8 mouse cellular contexts compared by ENCODE assay signal in the genomic region with DNA sequence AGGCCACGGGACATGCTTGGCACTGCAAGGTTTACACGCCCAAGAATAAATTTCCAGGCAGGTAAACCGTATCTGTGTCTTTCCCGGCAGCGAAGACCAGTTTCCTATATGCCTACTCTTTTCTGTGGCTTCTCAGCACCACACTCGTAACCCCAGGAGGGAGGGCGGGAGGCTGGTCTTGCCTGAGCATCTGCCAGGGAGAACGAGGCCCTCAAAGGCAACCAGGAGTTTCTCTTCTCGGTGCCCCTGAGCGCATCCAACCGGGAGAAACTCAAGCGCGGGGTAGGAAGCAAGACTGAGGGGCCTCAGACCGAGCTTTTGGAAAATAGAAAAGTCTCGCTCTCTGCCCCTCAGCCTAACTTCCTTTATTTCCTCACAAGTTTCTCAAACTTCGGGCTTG. TPM values are rescaled to one million over a fixed set of nuclear protein-coding genes. Genes with fewer than 3 reads are reported as not detected.
DNase-seq lines count a peak whose midpoint lies in the region; ATAC-seq lines count a peak whose summit lies in the region.

No protein-coding gene starts in this region.

- H3K4me3 ChIP-seq in hindbrain, embryonic 11.5 days (ENCODE audit: low read depth, low read length) = peak overlapping the region; percentile 91
- H3K4me3 ChIP-seq in liver, embryonic 16.5 days (ENCODE audit: low read depth, low read length) = peak overlapping the region; percentile 92
- H3K4me3 ChIP-seq in stomach, embryonic 16.5 days (replicated peaks; ENCODE audit: low read length) = peak overlapping the region; percentile 94

- H3K4me1 ChIP-seq in hindbrain, embryonic 11.5 days (replicated peaks; ENCODE audit: control insufficient read depth, insufficient read depth, low read length) = no peaks in the 10 kb centered on the region
- peaks cover 8% of the 10 kb centered on the region for H3K4me1 ChIP-seq in liver, embryonic 16.5 days (ENCODE audit: control insufficient read depth, low read depth, low read length)
- no peaks in the 10 kb centered on the region for H3K4me1 ChIP-seq in stomach, embryonic 16.5 days (ENCODE audit: control insufficient read depth, insufficient read depth, low read length)

- ATAC-seq in hindbrain, embryonic 11.5 days (ENCODE audit: low FRiP score) = peak; percentile 40; the same call in 1 of the 2 replicates
- ATAC-seq in liver, embryonic 16.5 days (ENCODE audit: low read depth) = no peak
- 0 out of 2 replicates have a peak, but pooled peaks have one; percentile 34 for ATAC-seq in stomach, embryonic 16.5 days (ENCODE audit: insufficient read depth, low FRiP score)

- WGBS in hindbrain, embryonic 11.5 days = 4% methylated on average over 16 of the region's 16 CpGs
- WGBS in liver, embryonic 16.5 days (ENCODE audit: insufficient replicate concordance) = 2% methylated on average over 16 of the region's 16 CpGs
- WGBS in stomach, embryonic 16.5 days = 3% methylated on average over 16 of the region's 16 CpGs

- peak overlapping the region; percentile 36; the same call in 1 of the 2 replicates for H3K27ac ChIP-seq in hindbrain, embryonic 11.5 days (ENCODE audit: low read depth, low read length)
- H3K27ac ChIP-seq in liver, embryonic 16.5 days (ENCODE audit: low read length) = peak overlapping the region; percentile 52
- H3K27ac ChIP-seq in stomach, embryonic 16.5 days (ENCODE audit: low read length) = peak overlapping the region; percentile 81

- H3K4me2 ChIP-seq in hindbrain, embryonic 11.5 days (replicated peaks; ENCODE audit: low read depth, low read length) = peak overlapping the region; percentile 85
- peak overlapping the region; percentile 87 for H3K4me2 ChIP-seq in liver, embryonic 16.5 days (ENCODE audit: low read depth, low read length)
- peak overlapping the region; percentile 91 for H3K4me2 ChIP-seq in stomach, embryonic 16.5 days (ENCODE audit: low read depth, low read length)

- no peaks in the 10 kb centered on the region for H3K27me3 ChIP-seq in hindbrain, embryonic 11.5 days (ENCODE audit: control insufficient read depth, insufficient read depth, low read length)
- peaks cover 8% of the 10 kb centered on the region for H3K27me3 ChIP-seq in liver, embryonic 16.5 days (ENCODE audit: control insufficient read depth, insufficient read depth, low read depth, low read length)
- 0 out of 2 replicates have a peak, but pooled peaks cover 3% of the 10 kb centered on the region for H3K27me3 ChIP-seq in stomach, embryonic 16.5 days (ENCODE audit: control insufficient read depth, insufficient read depth, low read length)

- DNase-seq in layer of hippocampus, postnatal 10 days (ENCODE audit: low spot score in 2 of 2) = peak; percentile 18 to 38
- no peak for DNase-seq in layer of hippocampus, adult 9-11 months
- DNase-seq in MEL-GATA-1-ER (ENCODE audit: extremely low read depth, low read depth) = peak; percentile 14
- peak; percentile 52 to 53 for DNase-seq in cerebellum, postnatal 10 days
- no peak for DNase-seq in hindbrain, embryonic 11.5 days (ENCODE audit: low spot score)
- DNase-seq in right cerebral cortex, postnatal 25 days = no peak

- H3K36me3 ChIP-seq in hindbrain, embryonic 11.5 days (ENCODE audit: control insufficient read depth, insufficient read depth, low read length) = 0 out of 2 replicates have a peak, but pooled peaks cover 4% of the 10 kb centered on the region
- H3K36me3 ChIP-seq in liver, embryonic 16.5 days (ENCODE audit: control insufficient read depth, insufficient read depth) = peaks cover 3% of the 10 kb centered on the region
- peaks cover 7% of the 10 kb centered on the region; the same call in 1 of the 2 replicates for H3K36me3 ChIP-seq in stomach, embryonic 16.5 days (ENCODE audit: control insufficient read depth, insufficient read depth, low read length)

- H3K9me3 ChIP-seq in hindbrain, embryonic 11.5 days (ENCODE audit: control insufficient read depth, low read length) = no peaks in the 10 kb centered on the region
- no peaks in the 10 kb centered on the region for H3K9me3 ChIP-seq in liver, embryonic 16.5 days (replicated peaks; ENCODE audit: control insufficient read depth, low read length)
- no peaks in the 10 kb centered on the region for H3K9me3 ChIP-seq in stomach, embryonic 16.5 days (replicated peaks; ENCODE audit: control insufficient read depth, low read length)

- peak overlapping the region; percentile 87 for H3K9ac ChIP-seq in hindbrain, embryonic 11.5 days (ENCODE audit: low read depth, low read length)
- peak overlapping the region; percentile 79 for H3K9ac ChIP-seq in liver, embryonic 16.5 days (ENCODE audit: low read depth, low read length)
- H3K9ac ChIP-seq in stomach, embryonic 16.5 days (ENCODE audit: low read length) = peak overlapping the region; percentile 88

RNA-seq across cellular contexts. Expression of a gene that starts 0.4 kb away (rescaled TPM):
- 10 to 100 TPM; 16.1 to 17.2 TPM for total RNA-seq in layer of hippocampus, postnatal 10 days (2021)
- polyA plus RNA-seq in hindbrain, embryonic 11.5 days (2014; fragmentation: Nextera tagmentation; extraction: Ambion mirVana) = 57.0 and 67.4 TPM in 2 replicates
- 22.2 and 26.6 TPM in 2 replicates for polyA plus RNA-seq in liver, embryonic 16.5 days (2015; fragmentation: Nextera tagmentation; extraction: Ambion mirVana)
- 50.5 and 57.0 TPM in 2 replicates for polyA plus RNA-seq in stomach, embryonic 16.5 days (2015; fragmentation: Nextera tagmentation; extraction: Ambion mirVana)

Comparison
In these comparisons a context has a peak if more than half of its experiments do, and no peak if none do; other contexts are left out.
1. DNase-seq: peak in layer of hippocampus, postnatal 10 days (2 of 2), MEL-GATA-1-ER (single experiment) and cerebellum, postnatal 10 days (2 of 2); none in layer of hippocampus, adult 9-11 months (single experiment), hindbrain, embryonic 11.5 days (single experiment) and right cerebral cortex, postnatal 25 days (single experiment).
2. Peak in every context shown above with its lines, with median percentiles within 50 percentile points of each other: H3K27ac ChIP-seq, H3K4me2 ChIP-seq, H3K4me3 ChIP-seq and H3K9ac ChIP-seq.